Mouse (Mus musculus): ENCODE measurements at regions not wholly inside any gene's neighbourhood (a gene's known extent, or its start where the extent isn't known, plus 50 kb on each side); places are given as distances from the start of the nearest gene placed in this dataset.

DNA sequence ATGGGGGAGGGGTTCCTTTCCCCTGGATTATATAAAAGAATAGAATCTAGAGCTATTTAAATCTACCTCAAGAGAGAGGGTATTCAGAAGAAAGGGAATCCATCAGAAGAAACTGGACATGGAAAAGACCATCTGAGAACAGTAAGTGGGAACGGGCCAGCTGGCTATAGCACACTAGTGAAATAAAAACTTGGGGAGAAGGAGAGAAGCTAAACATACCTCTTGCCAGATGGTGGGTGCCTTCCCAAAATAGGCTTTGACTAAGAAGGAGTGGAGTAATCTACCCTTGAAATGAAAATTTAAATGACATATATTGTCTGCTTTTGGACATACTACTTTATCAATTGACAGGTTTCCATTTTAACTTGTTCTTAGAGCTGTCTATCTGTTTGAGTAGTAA, 657.6 kb downstream of the Inhba start:
- H3K27ac ChIP-seq = no peak overlapping the region
- no peak for DNase-seq (ENCODE audit: low spot score in 2 of 2)
- H3K4me3 ChIP-seq = no peak overlapping the region
- no peak for TF ChIP-seq CTCF (conservative IDR thresholded peaks at IDR 0.05)

DNA sequence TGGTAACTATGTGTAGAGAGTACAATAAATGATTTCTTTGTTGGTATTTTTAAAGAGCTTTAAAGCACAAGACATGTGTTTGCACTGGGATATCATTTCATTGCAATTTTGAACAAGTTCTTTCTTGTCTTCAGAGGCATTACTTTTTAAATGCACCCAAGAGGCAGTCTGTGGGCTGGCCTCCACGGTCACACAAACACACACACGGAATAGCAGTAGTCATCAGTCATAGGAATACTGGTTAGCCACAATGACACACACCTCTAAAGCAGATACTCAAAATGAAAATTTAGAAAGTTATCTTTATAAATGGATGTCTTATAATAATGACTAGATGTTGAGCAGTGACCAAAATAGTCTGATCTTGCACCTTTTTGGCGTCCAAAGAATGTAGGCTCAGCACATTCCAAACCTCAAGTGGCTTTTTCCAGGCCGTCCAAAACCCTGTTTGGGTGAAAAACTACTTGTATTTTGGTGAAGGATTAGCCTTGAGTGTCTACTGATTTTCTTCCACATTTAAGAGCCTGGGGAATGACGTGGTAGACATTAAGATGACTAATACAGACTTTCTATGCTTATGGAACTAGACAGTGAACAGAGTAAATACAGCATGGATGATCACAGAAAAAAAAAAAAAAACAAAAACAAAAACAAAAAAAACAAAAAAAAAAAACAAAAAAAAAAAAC, 658.5 kb downstream of the Inhba start:
- Histone ChIP-seq H3K27ac (no peak overlapping the region), H3K4me3 (no peak overlapping the region)
- DNase-seq (ENCODE audit: low spot score in 2 of 2) = no peak
- no peak for TF ChIP-seq CTCF (conservative IDR thresholded peaks at IDR 0.05)

DNA sequence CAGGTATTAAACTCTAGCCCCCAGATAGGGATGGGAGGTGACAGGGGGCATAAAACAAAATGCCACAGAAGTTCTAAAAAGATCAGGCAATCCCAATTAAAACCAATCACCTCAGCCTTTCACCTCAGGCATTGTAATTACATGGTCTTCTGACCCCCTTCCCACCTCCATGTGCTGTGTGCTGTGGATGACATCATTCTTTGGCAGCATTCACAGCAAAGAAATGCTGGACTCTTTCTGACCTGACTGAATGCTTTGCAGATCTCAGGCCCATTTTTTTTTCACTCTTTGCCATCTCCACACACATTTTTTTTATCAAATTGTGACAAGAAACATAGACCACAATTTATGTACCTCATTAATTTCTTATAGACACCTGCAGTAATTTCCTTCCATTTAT, 659.1 kb downstream of the Inhba start:
- no peak overlapping the region for H3K27ac ChIP-seq
- no peak for TF ChIP-seq CTCF (conservative IDR thresholded peaks at IDR 0.05)
- no peak for DNase-seq (ENCODE audit: low spot score in 2 of 2)
- H3K4me3 ChIP-seq = no peak overlapping the region

DNA sequence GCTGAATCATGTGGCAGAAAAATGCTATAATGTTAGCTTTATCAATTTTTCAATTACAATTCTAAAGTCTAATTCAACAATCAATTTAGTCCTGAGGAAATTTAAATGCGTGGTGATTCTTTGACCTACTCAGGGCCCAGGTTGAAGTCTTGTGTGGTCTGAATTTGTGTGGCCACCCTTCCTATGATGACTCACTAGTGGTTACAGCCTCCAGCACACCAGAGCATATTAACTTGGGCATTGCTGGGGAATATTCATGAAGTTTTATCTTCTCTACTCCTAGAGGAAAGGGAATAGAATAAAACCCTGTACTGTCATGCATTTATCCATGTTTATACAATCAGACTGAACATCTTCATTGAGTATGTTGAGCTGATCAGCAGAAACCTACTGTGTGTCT, 665.2 kb downstream of the Inhba start:
- TF ChIP-seq CTCF (conservative IDR thresholded peaks at IDR 0.05) = no peak
- H3K27ac ChIP-seq = no peak overlapping the region
- no peak overlapping the region for H3K4me3 ChIP-seq
- no peak for DNase-seq (ENCODE audit: low spot score in 2 of 2)

DNA sequence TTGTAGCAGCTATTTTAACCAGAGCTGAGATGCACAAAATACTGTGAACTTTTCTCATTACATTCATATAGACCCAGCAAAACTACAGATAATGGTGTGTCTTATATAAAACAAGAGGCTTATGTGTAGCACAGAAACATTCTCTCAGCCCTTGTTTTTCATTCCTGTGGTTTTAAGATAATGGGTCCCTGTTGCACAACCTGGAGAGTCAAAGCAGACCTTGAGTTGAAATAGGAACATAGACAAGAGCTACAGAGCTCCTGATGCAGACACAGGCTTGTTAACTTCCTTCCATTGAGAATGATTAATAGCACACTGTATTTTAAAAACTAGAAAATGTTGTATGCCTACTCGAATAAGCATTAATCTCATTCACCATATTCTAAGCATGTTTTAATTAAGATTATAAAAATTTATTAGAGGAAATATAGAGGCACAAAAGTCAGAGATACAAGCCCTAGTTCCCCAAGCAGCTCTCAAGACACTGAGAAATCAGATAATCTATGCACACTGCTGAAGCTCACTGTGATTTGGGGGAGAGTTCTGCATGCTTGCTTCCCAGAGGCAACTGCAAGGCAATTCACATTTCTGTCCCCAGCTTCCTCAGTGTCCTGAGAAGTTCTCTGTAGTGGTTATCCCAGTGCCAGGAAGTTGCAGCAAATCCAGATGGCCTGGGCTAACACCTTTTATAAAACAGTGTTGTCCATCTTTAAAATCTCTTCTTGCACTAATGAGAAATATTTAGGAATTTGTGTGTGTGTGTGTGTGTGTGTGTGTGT, 666.8 kb downstream of the Inhba start:
- Histone ChIP-seq H3K27ac (no peak overlapping the region), H3K4me3 (no peak overlapping the region)
- DNase-seq (ENCODE audit: low spot score in 2 of 2) = no peak
- TF ChIP-seq CTCF (conservative IDR thresholded peaks at IDR 0.05) = no peak

DNA sequence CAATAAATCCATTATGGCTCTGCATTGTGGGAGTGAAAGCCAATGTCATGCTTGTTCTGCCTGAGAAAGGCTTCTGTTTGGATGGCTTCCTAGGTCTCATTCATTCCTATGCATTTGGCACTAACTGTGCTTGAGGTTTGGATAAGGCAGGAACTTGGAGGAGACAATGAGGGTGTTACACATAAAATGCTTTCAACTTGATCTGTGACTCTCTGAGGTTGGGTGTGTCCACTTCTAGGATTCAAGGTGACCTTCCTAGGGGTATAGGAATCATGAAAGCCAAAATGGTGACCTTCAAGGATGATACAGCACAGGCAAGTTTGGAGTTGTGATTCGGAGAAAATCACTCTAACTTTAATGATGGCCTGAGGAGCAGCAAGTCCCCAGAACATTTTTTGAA, 682.5 kb downstream of the Inhba start:
- Histone ChIP-seq H3K27ac (no peak overlapping the region), H3K4me3 (no peak overlapping the region)
- DNase-seq (ENCODE audit: low spot score in 2 of 2) = no peak
- no peak for TF ChIP-seq CTCF (conservative IDR thresholded peaks at IDR 0.05)

DNA sequence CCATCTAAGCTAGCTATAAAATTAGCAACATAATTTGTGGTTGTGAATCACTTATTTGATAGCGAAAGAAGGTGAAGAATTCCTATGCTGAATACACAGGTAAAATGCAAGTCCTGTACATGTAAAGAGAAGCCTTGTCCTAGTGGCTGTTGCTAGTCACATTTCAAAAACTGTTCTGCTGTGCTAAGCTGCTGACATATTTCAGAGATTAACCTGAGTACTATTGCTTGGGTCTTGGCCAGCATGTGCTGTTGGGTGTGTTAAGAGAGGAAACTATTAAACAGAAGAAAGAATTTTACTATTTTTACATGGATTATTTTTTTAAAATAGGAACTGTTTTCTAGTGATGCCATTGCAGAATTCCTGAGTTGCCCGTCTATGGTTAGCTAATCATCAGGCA, 689.3 kb downstream of the Inhba start:
- Histone ChIP-seq H3K27ac (no peak overlapping the region), H3K4me3 (no peak overlapping the region)
- TF ChIP-seq CTCF (conservative IDR thresholded peaks at IDR 0.05) = no peak
- no peak for DNase-seq (ENCODE audit: low spot score in 2 of 2)

DNA sequence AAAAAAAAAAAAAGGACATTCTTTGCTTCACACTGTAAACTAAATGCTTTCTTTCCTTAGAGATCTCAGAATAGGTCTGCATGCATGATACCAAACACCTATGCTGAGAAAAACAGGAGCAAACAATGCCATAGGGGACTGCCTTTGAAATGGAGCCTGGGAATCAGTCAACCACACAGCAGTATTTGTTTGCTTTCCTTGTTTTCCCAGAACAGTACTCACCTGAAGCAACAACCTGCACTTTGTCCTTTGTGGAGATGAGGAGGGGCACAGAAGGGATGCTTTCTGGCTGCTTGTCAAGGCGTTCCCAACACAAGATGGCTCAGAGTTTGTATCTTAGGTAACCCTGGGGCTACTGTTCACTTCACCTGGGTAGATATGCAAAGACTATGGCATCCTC, 690.5 kb downstream of the Inhba start:
- DNase-seq (ENCODE audit: low spot score in 2 of 2) = no peak
- H3K27ac ChIP-seq = no peak overlapping the region
- no peak for TF ChIP-seq CTCF (conservative IDR thresholded peaks at IDR 0.05)
- H3K4me3 ChIP-seq = no peak overlapping the region

DNA sequence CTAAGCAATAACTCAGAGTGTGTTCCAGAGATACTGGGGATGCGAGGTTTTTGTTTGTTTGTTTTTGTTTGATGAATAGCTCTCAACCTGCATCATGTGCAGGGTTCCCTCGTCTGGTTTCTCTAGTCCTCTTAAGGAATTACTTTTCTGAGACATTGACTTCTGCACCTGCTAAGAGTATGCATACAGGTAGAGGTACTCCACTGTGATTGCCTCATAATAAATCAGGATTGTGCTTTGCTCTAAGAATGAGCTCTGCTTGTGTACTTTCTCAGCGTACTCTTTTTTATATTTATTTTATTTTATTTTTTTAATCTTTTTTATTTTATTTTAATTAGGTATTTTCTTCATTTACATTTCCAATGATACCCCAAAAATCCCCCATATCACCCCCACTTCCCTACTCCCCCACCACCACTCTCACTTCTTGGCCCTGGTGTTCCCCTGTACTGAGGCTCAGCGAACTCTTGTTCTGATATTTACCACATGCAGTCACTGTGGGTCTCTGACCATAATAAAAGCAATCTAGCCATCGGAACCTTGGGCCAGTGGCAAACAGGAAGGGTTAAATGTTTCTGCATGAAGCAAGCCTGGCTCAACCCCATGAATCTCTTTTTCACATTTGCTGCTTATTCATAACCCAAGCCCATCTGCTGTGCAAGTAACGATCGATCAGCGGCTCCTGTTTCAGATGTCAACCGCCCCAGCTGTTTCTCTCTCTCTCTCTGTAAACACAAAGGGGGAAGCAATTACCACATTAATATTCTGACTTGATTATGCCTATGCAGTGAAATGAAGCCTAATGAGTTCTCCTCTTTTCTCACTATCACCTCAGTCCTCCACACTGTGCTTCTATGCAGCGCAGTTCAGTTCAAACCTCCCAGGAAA, 693.8 kb downstream of the Inhba start:
- Histone ChIP-seq H3K27ac (0 out of 2 replicates have a peak overlapping the region, but pooled peaks have one; percentile 7), H3K4me3 (no peak overlapping the region)
- TF ChIP-seq CTCF (conservative IDR thresholded peaks at IDR 0.05) = no peak
- DNase-seq (ENCODE audit: low spot score in 2 of 2) = peak; percentile 8 to 14

DNA sequence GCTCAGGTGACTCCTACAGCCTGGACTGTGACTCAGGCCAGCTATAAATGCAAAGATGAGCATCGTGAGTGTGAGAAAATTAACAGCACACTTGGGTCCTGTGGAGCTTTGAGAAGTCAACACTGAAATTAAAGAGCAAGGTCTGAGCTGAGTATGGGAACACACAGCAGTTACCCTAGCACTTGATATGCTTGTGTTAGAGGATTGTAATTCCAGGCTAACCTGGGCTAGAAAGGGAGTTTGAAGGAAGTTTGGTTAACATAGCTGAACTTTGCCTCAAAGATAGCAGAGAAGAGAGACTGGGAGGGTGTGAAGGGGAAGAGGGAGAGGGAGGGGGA, 694.4 kb downstream of the Inhba start:
- no peak for DNase-seq (ENCODE audit: low spot score in 2 of 2)
- H3K4me3 ChIP-seq = no peak overlapping the region
- TF ChIP-seq CTCF (conservative IDR thresholded peaks at IDR 0.05) = no peak
- H3K27ac ChIP-seq = 0 out of 2 replicates have a peak overlapping the region, but pooled peaks have one; percentile 7

DNA sequence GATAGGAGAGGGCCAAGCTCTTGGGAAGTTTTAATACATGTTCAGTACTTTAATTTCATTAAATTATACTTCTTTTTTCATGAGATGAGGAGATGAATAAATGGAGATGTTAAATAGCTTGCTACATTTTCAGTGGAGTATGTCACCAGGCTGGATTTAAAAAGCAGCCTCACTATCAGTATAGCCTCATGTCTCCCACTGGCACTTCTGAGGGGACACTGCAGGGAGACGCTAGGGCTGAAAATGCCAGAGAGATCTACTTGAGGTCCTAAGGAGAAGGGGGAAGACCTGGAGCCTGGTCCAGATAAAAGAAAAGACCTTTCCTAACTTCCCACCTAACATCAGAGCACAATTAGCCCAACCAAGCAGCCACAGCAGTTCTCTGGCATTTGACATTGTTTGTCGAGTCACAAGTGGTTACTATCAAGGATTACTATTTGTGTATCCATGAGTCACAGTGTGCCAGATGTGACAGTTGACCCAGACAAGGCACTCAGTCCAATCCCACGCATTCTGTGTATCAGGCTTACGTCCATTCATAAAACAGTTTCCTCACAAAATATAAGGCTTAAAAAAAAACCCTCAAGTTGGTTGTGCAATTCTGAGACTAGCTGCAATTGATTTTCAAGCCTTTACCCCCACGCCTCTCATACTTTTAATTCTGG, 703.8 kb downstream of the Inhba start:
- TF ChIP-seq CTCF (conservative IDR thresholded peaks at IDR 0.05) = no peak
- Histone ChIP-seq H3K4me3 (no peak overlapping the region), H3K27ac (no peak overlapping the region)
- DNase-seq (ENCODE audit: low spot score in 2 of 2) = no peak

DNA sequence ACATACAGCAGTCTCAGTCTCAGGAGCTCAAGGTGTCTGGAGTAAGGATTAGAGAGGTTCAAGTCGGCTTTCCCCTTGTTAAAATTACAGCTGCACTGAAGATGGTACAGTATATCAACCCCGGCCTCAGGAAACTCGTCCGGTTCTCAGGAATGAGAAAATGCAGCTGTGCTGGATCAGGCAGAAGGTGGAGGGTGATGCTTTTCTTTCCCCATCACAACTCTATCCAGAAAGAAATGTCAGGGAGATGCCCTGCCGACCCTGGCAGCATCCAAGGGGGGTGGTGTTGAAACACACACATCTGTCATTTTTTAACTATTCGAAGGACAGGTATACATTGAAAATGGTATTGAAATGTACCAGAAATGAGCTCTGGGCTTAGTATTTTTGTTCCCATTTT, 704.7 kb downstream of the Inhba start:
- H3K27ac ChIP-seq = no peak overlapping the region
- TF ChIP-seq CTCF (conservative IDR thresholded peaks at IDR 0.05) = no peak
- H3K4me3 ChIP-seq = no peak overlapping the region
- DNase-seq (ENCODE audit: low spot score in 2 of 2) = no peak
